Mouse (Mus musculus): ENCODE data around the gene 1700088E04Rik. TPM values are rescaled to one million over a fixed set of nuclear protein-coding genes. Genes with fewer than 3 reads are reported as not detected.

Gene 1700088E04Rik
- 0.63 and 0.97 TPM in 2 replicates for polyA plus RNA-seq (2012; rRNA removed)

GRCm38 (mm10) chr15:79140866-79141565 lies at the start of gene 1700088E04Rik, which contains the start of gene Polr2f:
Gene 1700088E04Rik, minus strand, starts transcription at chr15:79141253.
Gene Polr2f, plus strand, starts transcription at chr15:79141009.

GRCm38 (mm10) chr15:79165140-79165539 lies 24.1 kb upstream of the 1700088E04Rik start, which contains the start of gene Sox10:
Gene Sox10, minus strand, starts transcription at chr15:79165240.

GRCm38 (mm10) chr15:79108421-79109320 lies 32.4 kb downstream of the 1700088E04Rik start, which contains the start of gene Micall1:
Gene Micall1, plus strand, starts transcription at chr15:79108898.

Other genes starting within 250 kb of the 1700088E04Rik start
- not detected in 2 replicates for gene Gm49510, start 241.6 kb downstream of the 1700088E04Rik start, polyA plus RNA-seq (2012; rRNA removed)
- gene Sh3bp1, start 241.5 kb downstream of the 1700088E04Rik start, polyA plus RNA-seq (2012; rRNA removed) = 15.3 and 18.9 TPM in 2 replicates
- gene Pdxp, start 227.3 kb downstream of the 1700088E04Rik start, polyA plus RNA-seq (2012; rRNA removed) = 3.1 and 3.6 TPM in 2 replicates
- 103 and 125 TPM in 2 replicates for gene Lgals1, start 214.5 kb downstream of the 1700088E04Rik start, polyA plus RNA-seq (2012; rRNA removed)
- gene Nol12, start 206.3 kb downstream of the 1700088E04Rik start, polyA plus RNA-seq (2012; rRNA removed) = 9.5 and 10.2 TPM in 2 replicates
- 16.3 and 19.3 TPM in 2 replicates for gene Triobp, start 193.5 kb downstream of the 1700088E04Rik start, polyA plus RNA-seq (2012; rRNA removed)
- gene H1f0, start 112.8 kb downstream of the 1700088E04Rik start, polyA plus RNA-seq (2012; rRNA removed) = 93.6 and 124 TPM in 2 replicates
- 0.15 and 0.18 TPM in 2 replicates for gene Galr3, start 99.4 kb downstream of the 1700088E04Rik start, polyA plus RNA-seq (2012; rRNA removed)
- 22.1 TPM in 2 replicates for gene Ankrd54, start 78.4 kb downstream of the 1700088E04Rik start, polyA plus RNA-seq (2012; rRNA removed)
- gene Eif3l, start 66.1 kb downstream of the 1700088E04Rik start, polyA plus RNA-seq (2012; rRNA removed) = 72.6 and 76.3 TPM in 2 replicates
- gene Micall1, start 32.4 kb downstream of the 1700088E04Rik start, polyA plus RNA-seq (2012; rRNA removed) = 2.0 and 2.6 TPM in 2 replicates
- gene Polr2f, start 244 bp downstream of the 1700088E04Rik start, polyA plus RNA-seq (2012; rRNA removed) = 67.7 and 70.2 TPM in 2 replicates
- 0.74 and 1.3 TPM in 2 replicates for gene Sox10, start 24.0 kb upstream of the 1700088E04Rik start, polyA plus RNA-seq (2012; rRNA removed)
- 22.5 and 27.9 TPM in 2 replicates for gene Pick1, start 87.9 kb upstream of the 1700088E04Rik start, polyA plus RNA-seq (2012; rRNA removed)
- gene Gm49486, start 88.1 kb upstream of the 1700088E04Rik start, polyA plus RNA-seq (2012; rRNA removed) = 0.17 and 0.19 TPM in 2 replicates
- 0.01 and 0.02 TPM in 2 replicates for gene Slc16a8, start 113.5 kb upstream of the 1700088E04Rik start, polyA plus RNA-seq (2012; rRNA removed)
- 4.3 and 4.9 TPM in 2 replicates for gene Baiap2l2, start 144.3 kb upstream of the 1700088E04Rik start, polyA plus RNA-seq (2012; rRNA removed)
- gene Pla2g6, start 187.1 kb upstream of the 1700088E04Rik start, polyA plus RNA-seq (2012; rRNA removed) = 22.0 and 25.6 TPM in 2 replicates
- gene Maff, start 205.4 kb upstream of the 1700088E04Rik start, polyA plus RNA-seq (2012; rRNA removed) = 15.1 and 22.6 TPM in 2 replicates